Mouse (Mus musculus) neural tube, embryonic 12.5 days (tissue): ENCODE data around the gene H2-M10.6. TPM values are rescaled to one million over a fixed set of nuclear protein-coding genes. Genes with fewer than 3 reads are reported as not detected.
"Not testable (repeated sequence)": the region's sequence is repeated elsewhere in the genome, so short reads cannot be mapped to it uniquely, and the experiment has no call there.

Experiments
- ATAC-seq: fragments of 200-750 bp; cut with Nextera tagmentation; 2 replicates; pipeline ENCODE4 v1.8.0; 2017; ENCODE audit warnings: low read depth, mild to moderate bottlenecking, moderate TSS enrichment, moderate library complexity; ENCODE audit not compliant: low FRiP score
- H3K27ac ChIP-seq: fragments of 300-500 bp; sonication (generic); 2 replicates; pipeline ENCODE4 v1.5.1; 2016
- H3K27me3 ChIP-seq: fragments of 300-500 bp; sonication (generic); replicated peaks from 2 replicates; pipeline ENCODE4 v1.6.1; 2016; ENCODE audit warnings: mild to moderate bottlenecking
- H3K36me3 ChIP-seq: fragments of 300-500 bp; sonication (generic); 2 replicates; pipeline ENCODE4 v1.6.1; 2016; ENCODE audit warnings: mild to moderate bottlenecking
- H3K4me1 ChIP-seq: fragments of 300-500 bp; sonication (generic); 2 replicates; pipeline ENCODE4 v1.6.1; 2016
- H3K4me2 ChIP-seq: fragments of 300-500 bp; sonication (generic); replicated peaks from 2 replicates; pipeline ENCODE4 v1.6.1; 2016; ENCODE audit warnings: mild to moderate bottlenecking
- H3K4me3 ChIP-seq: fragments of 300-500 bp; sonication (generic); 2 replicates; pipeline ENCODE4 v1.5.1; 2016
- H3K9ac ChIP-seq: fragments of 300-500 bp; sonication (generic); 2 replicates; pipeline ENCODE4 v1.6.1; 2016; ENCODE audit warnings: mild to moderate bottlenecking
- H3K9me3 ChIP-seq: fragments of 300-500 bp; sonication (generic); 2 replicates; pipeline ENCODE4 v1.6.1; 2016; ENCODE audit warnings: mild to moderate bottlenecking
- WGBS: fragments of 180-500 bp; shearing (Covaris S2); methylation state at CpG from one replicate; pipeline ENCODE4 v1.1.7; 2016; 5-methylcytosine and 5-hydroxymethylcytosine counted together
- polyA plus RNA-seq: library from polyadenylated mRNA; unstranded; fragments of >200 nt; fragmentation: Nextera tagmentation; extraction: Ambion mirVana; gene quantifications from 2 replicates; pipeline ENCODE4 v1.2.1, GENCODE M21; 2016

H2-M10.6 gene
- polyA plus RNA-seq, 1 experiment from 2014 or later = not detected

DNA sequence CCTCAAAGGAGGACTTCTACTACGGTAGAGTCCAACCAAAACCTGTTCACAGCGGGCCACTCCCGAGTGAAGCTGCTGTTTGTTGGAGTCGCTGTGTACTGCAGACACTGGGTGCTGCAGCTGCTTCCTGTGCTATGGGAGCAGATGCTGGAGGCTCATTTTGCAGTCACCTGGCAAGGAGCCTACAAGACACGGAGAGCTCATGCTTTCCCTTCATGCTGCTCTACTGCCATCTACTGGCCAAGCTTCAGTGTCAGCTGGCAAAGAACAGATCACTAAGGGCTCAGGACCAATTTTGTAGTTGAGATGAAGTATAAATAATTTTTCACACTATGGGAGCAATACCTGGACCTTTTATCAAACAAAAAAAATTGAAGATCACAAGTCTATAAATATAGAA lies 14.0 kb downstream of the H2-M10.6 start:
- not testable (repeated sequence) for H3K27ac ChIP-seq, H3K9ac ChIP-seq, H3K27me3 ChIP-seq, H3K4me3 ChIP-seq, H3K9me3 ChIP-seq, H3K4me1 ChIP-seq, H3K36me3 ChIP-seq
- 0 out of 2 replicates have a peak overlapping the region, but pooled peaks have one; percentile 12 for H3K4me2 ChIP-seq
- 14% methylated on average over 5 of the region's 5 CpGs for WGBS
- ATAC-seq = peak; percentile 75; the same call in 1 of the 2 replicates

DNA sequence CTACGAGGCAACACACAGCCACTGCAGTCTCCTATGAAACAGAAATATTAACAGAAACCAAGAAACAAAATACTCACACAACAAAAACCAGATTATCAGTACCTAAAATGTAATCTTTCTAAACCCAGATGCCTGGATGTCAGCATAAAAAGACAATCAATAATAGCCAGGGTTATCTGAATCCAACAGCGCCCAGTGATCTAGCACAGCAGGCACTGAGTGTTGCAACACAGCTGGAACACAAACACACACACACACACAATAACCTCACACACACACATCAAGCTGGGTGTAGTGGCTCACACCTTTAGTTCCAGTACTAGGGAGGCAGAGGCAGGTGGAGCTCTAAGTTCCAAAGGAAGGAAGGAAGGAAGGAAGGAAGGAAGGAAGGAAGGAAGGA lies 16.5 kb downstream of the H2-M10.6 start:
- H3K9me3 ChIP-seq = no peaks in the 10 kb centered on the region
- H3K27me3 ChIP-seq = no peaks in the 10 kb centered on the region
- no peak for ATAC-seq
- H3K27ac ChIP-seq = no peak overlapping the region
- H3K36me3 ChIP-seq = no peaks in the 10 kb centered on the region
- 84% methylated on average over 2 of the region's 2 CpGs for WGBS
- no peak overlapping the region for H3K9ac ChIP-seq
- H3K4me1 ChIP-seq = no peaks in the 10 kb centered on the region
- no peak overlapping the region for H3K4me3 ChIP-seq
- H3K4me2 ChIP-seq = no peak overlapping the region

DNA sequence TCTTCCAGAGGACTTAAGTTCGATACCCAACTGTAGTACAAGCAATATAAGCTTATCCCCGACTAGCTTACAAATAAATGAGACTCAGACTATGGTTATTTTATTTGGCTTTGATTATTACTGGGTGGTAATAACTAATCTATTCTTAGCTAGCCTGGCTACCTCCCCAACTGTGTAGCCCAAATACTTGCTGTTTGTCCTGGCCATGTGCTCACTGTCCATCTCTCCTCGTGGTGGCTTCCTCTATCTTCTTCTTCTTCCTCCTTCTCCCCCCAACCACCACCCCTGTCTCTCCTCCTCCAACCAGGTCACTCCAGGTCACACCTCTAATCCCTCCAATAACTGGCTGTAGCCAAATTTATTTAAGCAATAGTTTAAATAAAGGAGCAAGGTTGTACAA lies 18.5 kb downstream of the H2-M10.6 start:
- Histone ChIP-seq H3K4me1 (no peaks in the 10 kb centered on the region), H3K27me3 (no peaks in the 10 kb centered on the region), H3K4me2 (no peak overlapping the region), H3K27ac (no peak overlapping the region), H3K36me3 (no peaks in the 10 kb centered on the region), H3K9me3 (no peaks in the 10 kb centered on the region), H3K4me3 (no peak overlapping the region), H3K9ac (no peak overlapping the region)
- no peak for ATAC-seq
- WGBS = 84% methylated on average over 3 of the region's 3 CpGs

DNA sequence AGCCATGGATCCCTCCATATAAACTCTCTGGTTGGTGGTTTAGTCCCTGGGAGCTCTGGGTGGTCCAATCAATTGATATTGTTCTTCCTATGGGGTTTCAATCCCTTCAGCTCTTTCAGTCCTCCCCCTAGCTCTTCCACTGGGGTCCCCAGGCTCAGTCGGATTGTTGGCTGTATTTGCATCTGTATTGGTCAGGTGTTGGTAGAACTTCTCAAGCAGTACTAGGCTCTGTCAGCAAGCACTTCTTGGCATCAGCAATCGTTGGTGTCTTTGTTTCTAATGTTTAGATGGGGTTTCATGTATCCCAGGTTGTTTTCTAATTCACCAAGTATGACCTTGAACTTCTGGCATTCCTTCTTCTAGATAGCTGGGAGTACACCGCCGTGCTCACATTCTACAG lies 20.7 kb downstream of the H2-M10.6 start:
- Histone ChIP-seq H3K9me3 (no peaks in the 10 kb centered on the region), H3K36me3 (no peaks in the 10 kb centered on the region), H3K4me2 (no peak overlapping the region), H3K27me3 (no peaks in the 10 kb centered on the region), H3K27ac (no peak overlapping the region), H3K4me1 (peaks cover 8% of the 10 kb centered on the region; the same call in 1 of the 2 replicates), H3K9ac (no peak overlapping the region), H3K4me3 (no peak overlapping the region)
- ATAC-seq = no peak
- WGBS = 59% methylated on average over 4 of the region's 4 CpGs

DNA sequence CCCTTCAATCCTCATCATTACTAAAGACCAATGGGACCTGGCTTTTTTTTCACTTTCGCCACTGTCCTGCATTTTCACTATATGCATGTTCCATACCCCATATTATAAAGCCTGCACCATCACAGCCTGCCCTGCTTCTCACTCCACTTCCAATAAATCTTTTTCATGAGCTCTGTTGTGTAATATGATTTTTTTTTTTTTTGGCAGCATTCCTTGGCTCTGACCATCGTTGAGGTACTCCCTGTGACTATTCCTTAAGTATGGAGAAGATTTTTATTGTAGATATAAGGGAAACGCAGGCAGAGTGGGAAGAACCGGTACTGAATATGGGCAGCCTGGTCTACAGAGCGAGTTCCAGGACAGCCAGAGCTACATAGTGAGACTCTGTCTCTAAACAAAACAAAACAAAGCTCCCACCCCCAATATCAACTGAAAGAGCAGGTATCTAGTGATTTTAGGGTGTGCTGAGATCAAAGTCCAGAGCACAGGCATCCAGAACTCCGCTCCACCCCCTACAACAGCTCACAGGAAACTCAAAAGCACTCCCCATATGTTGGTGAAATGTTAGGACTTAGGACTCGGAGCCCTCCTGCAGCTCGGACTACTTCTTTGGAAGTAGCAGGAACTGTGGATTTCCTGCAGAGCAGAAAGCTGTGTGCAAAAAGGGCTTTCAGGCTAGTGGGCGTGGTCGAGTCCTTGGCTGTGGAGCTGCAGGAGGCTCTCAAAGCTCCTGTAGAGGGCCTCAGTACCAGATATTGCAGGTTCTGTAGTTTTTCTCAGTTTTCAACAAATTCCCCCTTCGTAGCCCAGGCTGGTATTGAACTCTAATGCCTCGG lies 23.8 kb downstream of the H2-M10.6 start:
- Histone ChIP-seq H3K9me3 (no peaks in the 10 kb centered on the region), H3K9ac (no peak overlapping the region), H3K4me2 (peak overlapping the region; percentile 59), H3K36me3 (no peaks in the 10 kb centered on the region), H3K27ac (no peak overlapping the region), H3K4me3 (no peak overlapping the region), H3K27me3 (no peaks in the 10 kb centered on the region), H3K4me1 (peaks cover 8% of the 10 kb centered on the region; the same call in 1 of the 2 replicates)
- no peak for ATAC-seq
- 36% methylated on average over 12 of the region's 12 CpGs for WGBS

DNA sequence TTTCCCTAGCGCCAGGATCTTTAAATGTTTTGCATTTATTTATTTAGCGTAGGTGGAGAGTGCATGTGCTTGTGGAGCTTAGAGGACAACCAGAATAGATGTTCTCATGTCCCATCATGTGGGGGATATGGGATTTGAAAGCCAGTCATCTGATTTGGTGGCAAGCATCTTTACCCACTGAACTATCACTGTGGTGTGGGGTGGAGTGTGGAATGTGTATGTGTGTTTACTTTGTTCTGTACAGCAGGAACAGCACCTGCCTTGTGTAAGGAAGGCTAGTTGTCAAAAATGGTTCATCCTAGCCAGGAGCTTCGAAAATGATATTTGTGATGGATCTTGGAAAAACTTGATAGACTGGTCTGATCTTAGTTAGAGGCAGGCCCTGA lies 24.4 kb downstream of the H2-M10.6 start:
- Histone ChIP-seq H3K36me3 (no peaks in the 10 kb centered on the region), H3K4me2 (peak overlapping the region; percentile 59), H3K4me3 (peak overlapping the region; percentile 74), H3K9me3 (no peaks in the 10 kb centered on the region), H3K4me1 (peaks cover 8% of the 10 kb centered on the region; the same call in 1 of the 2 replicates), H3K27ac (no peak overlapping the region), H3K9ac (peak overlapping the region; percentile 79), H3K27me3 (no peaks in the 10 kb centered on the region)
- 15% methylated on average over 3 of the region's 3 CpGs for WGBS
- peak; percentile 49 for ATAC-seq

DNA sequence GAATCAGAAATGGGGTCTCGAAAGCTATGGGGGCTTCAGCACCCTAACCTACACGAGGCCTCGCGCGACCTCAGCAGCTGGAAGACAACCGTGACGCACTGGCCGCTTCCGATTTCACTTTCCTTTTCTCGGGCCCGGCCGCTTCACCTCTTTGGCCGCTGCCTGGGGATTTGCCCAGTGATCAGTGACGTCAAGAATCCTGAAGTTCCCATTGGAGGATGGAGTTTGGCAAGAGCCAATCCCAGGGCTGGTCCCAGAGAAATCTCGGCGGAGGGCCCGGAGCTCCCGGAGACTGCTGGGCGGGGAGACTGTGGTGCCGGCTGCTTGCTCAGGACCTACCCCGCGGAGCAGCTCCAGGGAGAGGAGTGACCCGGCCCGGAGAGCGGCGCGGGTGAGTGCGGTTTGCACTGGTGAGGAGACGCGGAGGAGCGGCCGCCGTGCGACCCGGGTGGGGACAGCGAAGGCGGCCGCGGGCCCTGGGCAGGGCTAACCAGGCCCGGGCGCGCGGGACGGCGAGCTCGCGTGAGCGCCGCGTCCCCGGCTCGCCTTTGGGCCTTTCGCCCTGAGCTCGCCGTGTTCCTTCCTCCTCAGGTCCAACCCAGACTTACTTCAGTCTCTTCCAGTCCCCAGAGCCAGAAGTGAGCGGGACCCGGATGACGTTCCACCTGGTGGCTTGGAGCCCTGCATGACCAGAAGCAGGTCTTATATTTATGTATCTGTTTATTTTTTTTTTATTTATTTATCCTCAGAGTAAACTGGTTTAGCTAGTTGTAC lies 25.1 kb downstream of the H2-M10.6 start, which contains the start of gene Trim26:
Gene Trim26 (plus strand): TSS at position 261 of the 774 bp plus-strand sequence.
- Histone ChIP-seq H3K4me2 (peak within 1 kb of the TSS; percentile 59), H3K9ac (peak within 1 kb of the TSS; percentile 79), H3K27ac (peak within 1 kb of the TSS; percentile 82), H3K9me3 (no peaks in the 10 kb centered on the region), H3K36me3 (no peaks in the 10 kb centered on the region), H3K4me3 (peak within 1 kb of the TSS; percentile 74), H3K4me1 (peaks cover 8% of the 10 kb centered on the region; the same call in 1 of the 2 replicates), H3K27me3 (no peaks in the 10 kb centered on the region)
- ATAC-seq = peak; percentile 99
- WGBS = 1% methylated on average over 56 of the region's 58 CpGs

DNA sequence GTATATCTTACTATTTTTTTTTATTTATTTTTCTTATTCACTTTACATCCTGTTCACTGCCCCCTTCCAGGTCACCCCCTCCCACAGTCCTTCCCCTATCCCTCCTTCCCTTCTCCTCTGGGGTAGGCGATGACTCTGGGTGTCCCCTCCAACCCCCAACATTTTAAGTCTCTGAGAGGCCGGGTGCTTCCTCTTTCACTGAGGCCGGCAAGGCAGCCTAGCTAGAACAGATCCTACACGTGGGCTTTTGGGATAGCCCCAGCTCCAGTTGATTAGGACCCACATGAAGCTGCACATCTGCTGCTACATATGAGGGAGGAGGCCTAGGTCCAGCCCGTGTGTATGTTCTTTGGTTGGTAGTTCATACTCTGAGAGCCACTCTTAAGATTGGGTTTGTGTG lies 27.0 kb downstream of the H2-M10.6 start:
- Histone ChIP-seq H3K9ac (no peak overlapping the region), H3K4me3 (no peak overlapping the region), H3K27ac (no peak overlapping the region), H3K9me3 (no peaks in the 10 kb centered on the region), H3K36me3 (no peaks in the 10 kb centered on the region; the same call in 1 of the 2 replicates), H3K27me3 (no peaks in the 10 kb centered on the region), H3K4me1 (peaks cover 8% of the 10 kb centered on the region; the same call in 1 of the 2 replicates), H3K4me2 (no peak overlapping the region)
- no peak for ATAC-seq
- 88% methylated on average over 5 of the region's 5 CpGs for WGBS

DNA sequence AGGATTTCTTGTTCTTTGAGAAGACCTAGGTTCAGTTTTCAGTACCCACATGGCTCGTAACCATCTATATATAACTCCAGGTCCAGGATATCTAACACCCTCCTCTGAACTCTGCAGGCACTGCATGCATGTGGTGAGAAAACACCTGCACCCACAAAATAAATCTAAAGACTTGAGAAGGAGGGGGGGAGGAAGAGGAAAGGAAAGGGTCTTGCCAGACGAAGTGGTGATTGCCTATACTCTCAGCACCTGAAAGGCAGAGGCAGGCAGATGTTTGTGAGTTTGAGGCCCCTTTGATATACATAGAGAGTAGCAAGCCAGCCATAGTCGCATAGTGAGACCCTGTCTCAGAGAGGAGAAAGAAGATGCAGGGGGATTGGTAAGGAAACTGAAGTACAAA lies 28.0 kb downstream of the H2-M10.6 start:
- no peak for ATAC-seq

DNA sequence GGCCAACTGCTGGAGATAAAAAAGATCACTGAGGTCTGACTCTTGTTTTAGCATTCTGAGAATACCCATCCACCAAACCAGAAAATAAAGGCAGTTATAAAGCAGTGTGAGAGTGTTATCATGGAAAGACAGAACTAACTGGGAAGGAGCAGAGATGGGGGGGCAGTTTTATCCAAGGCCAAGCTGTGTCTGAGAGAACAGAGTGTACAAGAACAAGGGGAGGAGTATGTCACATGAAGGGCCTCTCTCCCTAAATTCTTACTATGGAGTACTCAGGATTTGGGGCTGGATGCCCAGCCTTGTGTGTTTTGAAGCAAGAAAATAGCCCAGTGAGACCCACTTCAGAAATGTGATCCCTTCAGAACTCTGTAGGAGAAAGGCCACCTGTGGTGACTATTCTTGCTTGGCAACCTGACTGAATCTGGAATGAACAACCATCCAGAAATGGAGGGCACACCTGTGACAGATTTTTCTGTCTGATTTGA lies 29.0 kb downstream of the H2-M10.6 start:
- H3K27me3 ChIP-seq = no peaks in the 10 kb centered on the region
- no peak overlapping the region for H3K4me3 ChIP-seq
- no peaks in the 10 kb centered on the region for H3K9me3 ChIP-seq
- no peak overlapping the region for H3K9ac ChIP-seq
- no peak for ATAC-seq
- peaks cover 6% of the 10 kb centered on the region; the same call in 1 of the 2 replicates for H3K4me1 ChIP-seq
- no peak overlapping the region for H3K27ac ChIP-seq
- no peak overlapping the region for H3K4me2 ChIP-seq
- H3K36me3 ChIP-seq = no peaks in the 10 kb centered on the region; the same call in 1 of the 2 replicates

More for the DNA sequence above, 28.0 kb downstream of the H2-M10.6 start:
- WGBS = 81% methylated on average over 3 of the region's 3 CpGs
- H3K4me2 ChIP-seq = no peak overlapping the region
- peaks cover 8% of the 10 kb centered on the region; the same call in 1 of the 2 replicates for H3K4me1 ChIP-seq
- no peaks in the 10 kb centered on the region for H3K27me3 ChIP-seq
- no peak overlapping the region for H3K4me3 ChIP-seq
- H3K27ac ChIP-seq = no peak overlapping the region
- H3K9ac ChIP-seq = no peak overlapping the region
- H3K36me3 ChIP-seq = no peaks in the 10 kb centered on the region; the same call in 1 of the 2 replicates
- no peaks in the 10 kb centered on the region for H3K9me3 ChIP-seq

DNA sequence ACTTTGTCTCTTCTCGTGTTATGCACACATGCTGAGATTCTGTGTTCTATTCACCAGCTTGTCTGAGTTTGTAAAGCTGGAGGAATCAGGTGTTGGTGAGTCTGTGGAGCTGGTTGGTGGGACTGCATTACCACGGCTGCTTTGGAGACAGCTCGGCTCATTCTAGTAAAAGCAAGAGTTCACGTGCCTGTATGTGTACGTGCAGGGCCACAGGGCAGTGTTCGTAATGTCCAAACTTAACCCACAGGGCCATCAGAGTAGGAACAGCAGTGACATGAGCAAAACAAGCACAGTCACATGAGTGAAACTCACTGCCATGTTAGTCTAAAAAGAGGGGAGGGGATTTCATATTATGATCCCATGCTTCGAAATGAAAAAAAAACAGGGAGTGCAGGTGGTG lies 31.7 kb downstream of the H2-M10.6 start:
- Histone ChIP-seq H3K9ac (no peak overlapping the region), H3K36me3 (no peaks in the 10 kb centered on the region; the same call in 1 of the 2 replicates), H3K27me3 (no peaks in the 10 kb centered on the region), H3K4me2 (no peak overlapping the region), H3K4me1 (no peaks in the 10 kb centered on the region; the same call in 1 of the 2 replicates), H3K4me3 (no peak overlapping the region), H3K27ac (no peak overlapping the region), H3K9me3 (no peaks in the 10 kb centered on the region)
- WGBS = 78% methylated on average over 7 of the region's 7 CpGs
- ATAC-seq = no peak

DNA sequence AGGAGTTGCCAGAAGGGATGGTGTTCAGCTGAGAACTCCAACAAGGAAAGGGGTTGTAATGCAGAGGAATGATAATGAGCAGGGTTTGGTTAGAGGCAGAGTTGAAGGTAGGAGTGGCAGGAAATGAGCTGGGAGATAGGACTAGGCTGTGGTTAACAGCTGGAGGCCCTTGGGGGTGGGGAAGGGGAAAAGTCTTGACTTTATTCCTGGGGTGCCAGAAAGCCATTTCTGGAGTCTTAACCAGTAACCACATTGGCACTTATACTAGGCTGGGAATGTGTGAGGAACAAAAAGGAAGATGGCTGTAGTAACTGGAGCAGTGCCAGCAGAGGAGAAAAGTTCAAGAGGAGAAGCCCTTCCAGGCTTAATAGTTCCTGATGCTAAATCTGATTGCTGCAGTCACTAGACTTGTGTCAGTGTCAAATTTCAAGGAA lies 32.3 kb downstream of the H2-M10.6 start:
- Histone ChIP-seq H3K9ac (no peak overlapping the region), H3K27me3 (no peaks in the 10 kb centered on the region), H3K4me2 (no peak overlapping the region), H3K4me1 (no peaks in the 10 kb centered on the region; the same call in 1 of the 2 replicates), H3K4me3 (no peak overlapping the region), H3K36me3 (no peaks in the 10 kb centered on the region; the same call in 1 of the 2 replicates), H3K27ac (no peak overlapping the region), H3K9me3 (no peaks in the 10 kb centered on the region)
- no peak for ATAC-seq
